In genomic region chr15:99662371-99662770, GRCm38 (mm10) we compare ENCODE assay signal across 24 mouse cellular contexts. TPM values are rescaled to one million over a fixed set of nuclear protein-coding genes. Genes with fewer than 3 reads are reported as not detected.
DNase-seq lines count a peak whose midpoint lies in the region; ATAC-seq and TF ChIP-seq lines count a peak whose summit lies in the region.
"Had no signal": no experiment of that assay in that cellular context is flagged by ENCODE, and none has a peak within 500 bp of the region (broad histone marks: within the 10 kb centered on the region; RNA-seq: fewer than 3 reads in every experiment).

No protein-coding gene starts in this region.

- 48% methylated on average over 7 of the region's 7 CpGs for WGBS in embryonic facial prominence, embryonic 11.5 days
- WGBS in embryonic facial prominence, embryonic 10.5 days, result 51% methylated on average over 7 of the region's 7 CpGs
- 8% methylated on average over 7 of the region's 7 CpGs for WGBS in liver, embryonic 11.5 days
- 54% methylated on average over 7 of the region's 7 CpGs for WGBS in neural tube, embryonic 13.5 days
- 50% methylated on average over 7 of the region's 7 CpGs for WGBS in intestine, embryonic 16.5 days

- H3K9ac ChIP-seq in embryonic facial prominence, embryonic 11.5 days (replicated peaks; ENCODE audit: low read length), result no peak overlapping the region; the same call in 1 of the 2 replicates
- no peak overlapping the region for H3K9ac ChIP-seq in liver, embryonic 11.5 days (ENCODE audit: low read depth, low read length)
- H3K9ac ChIP-seq in neural tube, embryonic 13.5 days, result no peak overlapping the region
- no peak overlapping the region for H3K9ac ChIP-seq in intestine, embryonic 16.5 days (ENCODE audit: low read depth, low read length)
- H3K9ac ChIP-seq: heart, embryonic 15.5 days; hindbrain, embryonic 15.5 days; neural tube, embryonic 12.5 days had no signal

- no peak for ATAC-seq in embryonic facial prominence, embryonic 11.5 days (replicated peaks; ENCODE audit: insufficient number of reproducible peaks, low FRiP score, low TSS enrichment, low read depth)
- no peak for ATAC-seq in liver, embryonic 11.5 days (replicated peaks; ENCODE audit: low FRiP score)
- no peak for ATAC-seq in neural tube, embryonic 13.5 days (ENCODE audit: low read depth)
- no peak for ATAC-seq in intestine, embryonic 16.5 days
- ATAC-seq: forebrain, embryonic 14.5 days; Patski had no signal

- peak; percentile 49 for DNase-seq in embryonic facial prominence, embryonic 11.5 days (ENCODE audit: low spot score)
- DNase-seq in embryonic facial prominence, embryonic 10.5 days (ENCODE audit: low spot score), result no peak
- peak; percentile 48 for DNase-seq in liver
- no peak for DNase-seq in liver, embryonic 11.5 days (ENCODE audit: low spot score)
- DNase-seq in brain, embryonic 14.5 days (ENCODE audit: low read depth), result peak; percentile 62
- no peak for DNase-seq in left cerebral cortex, postnatal 10 days (ENCODE audit: extremely low spot score in 1 of 2, low spot score in 2 of 2)
- DNase-seq: adrenal gland, postnatal 25 days; cerebellum, adult 9-10 months; kidney, adult 18-20 months; kidney, postnatal 10 days; lung, postnatal 14 days; thymus, postnatal 4 days had no signal

- peaks cover 18% of the 10 kb centered on the region for H3K27me3 ChIP-seq in embryonic facial prominence, embryonic 11.5 days (ENCODE audit: control insufficient read depth, insufficient read depth, low read length)
- H3K27me3 ChIP-seq in embryonic facial prominence, embryonic 10.5 days (replicated peaks; ENCODE audit: low read depth, poor library complexity, severe bottlenecking), result peaks cover 75% of the 10 kb centered on the region
- H3K27me3 ChIP-seq in liver, embryonic 11.5 days (replicated peaks; ENCODE audit: control insufficient read depth, insufficient read depth, low read length), result peaks cover 61% of the 10 kb centered on the region
- H3K27me3 ChIP-seq in neural tube, embryonic 13.5 days, result 0 out of 2 replicates have a peak, but pooled peaks cover 7% of the 10 kb centered on the region
- peaks cover 12% of the 10 kb centered on the region for H3K27me3 ChIP-seq in intestine, embryonic 16.5 days (replicated peaks; ENCODE audit: control insufficient read depth, insufficient read depth, low read length)
- H3K27me3 ChIP-seq: hindbrain, embryonic 15.5 days; Patski had no signal

- H3K4me2 ChIP-seq in embryonic facial prominence, embryonic 11.5 days (ENCODE audit: low read depth, low read length), result no peak overlapping the region
- H3K4me2 ChIP-seq in liver, embryonic 11.5 days, result no peak overlapping the region
- H3K4me2 ChIP-seq in neural tube, embryonic 13.5 days, result no peak overlapping the region
- no peak overlapping the region for H3K4me2 ChIP-seq in intestine, embryonic 16.5 days (ENCODE audit: low read depth, low read length)
- H3K4me2 ChIP-seq: heart, embryonic 15.5 days; hindbrain, embryonic 15.5 days; neural tube, embryonic 12.5 days had no signal

- H3K9me3 ChIP-seq in embryonic facial prominence, embryonic 11.5 days (replicated peaks; ENCODE audit: control insufficient read depth, low read length), result no peaks in the 10 kb centered on the region
- no peaks in the 10 kb centered on the region for H3K9me3 ChIP-seq in embryonic facial prominence, embryonic 10.5 days
- H3K9me3 ChIP-seq in liver, embryonic 11.5 days (ENCODE audit: control insufficient read depth, low read length), result no peaks in the 10 kb centered on the region
- H3K9me3 ChIP-seq in neural tube, embryonic 13.5 days, result no peaks in the 10 kb centered on the region
- no peaks in the 10 kb centered on the region for H3K9me3 ChIP-seq in intestine, embryonic 16.5 days (ENCODE audit: control insufficient read depth, low read length)
- H3K9me3 ChIP-seq: heart, embryonic 15.5 days; hindbrain, embryonic 15.5 days; neural tube, embryonic 12.5 days had no signal

- no peak for TF ChIP-seq POLR2A in brain, embryonic 14.5 days (IDR thresholded peaks at IDR 0.05; ENCODE audit: borderline replicate concordance, extremely low read depth, insufficient read depth, insufficient read length, poor library complexity, severe bottlenecking)

- H3K4me3 ChIP-seq in embryonic facial prominence, embryonic 11.5 days (ENCODE audit: low read depth, low read length), result no peak overlapping the region
- no peak overlapping the region for H3K4me3 ChIP-seq in embryonic facial prominence, embryonic 10.5 days
- no peak overlapping the region for H3K4me3 ChIP-seq in liver, embryonic 11.5 days (ENCODE audit: low read depth, low read length)
- no peak overlapping the region for H3K4me3 ChIP-seq in neural tube, embryonic 13.5 days
- no peak overlapping the region for H3K4me3 ChIP-seq in intestine, embryonic 16.5 days (ENCODE audit: low read length)
- H3K4me3 ChIP-seq: heart, embryonic 15.5 days; hindbrain, embryonic 15.5 days; layer of hippocampus, adult 2 months; neural tube, embryonic 12.5 days had no signal

- TF ChIP-seq CTCF in brain, embryonic 14.5 days (IDR thresholded peaks at IDR 0.05; ENCODE audit: borderline replicate concordance, extremely low read depth, insufficient read depth, insufficient read length), result no peak

- no peaks in the 10 kb centered on the region for H3K36me3 ChIP-seq in embryonic facial prominence, embryonic 11.5 days (replicated peaks; ENCODE audit: control insufficient read depth, insufficient read depth, low read depth, low read length)
- H3K36me3 ChIP-seq in embryonic facial prominence, embryonic 10.5 days (replicated peaks), result no peaks in the 10 kb centered on the region
- H3K36me3 ChIP-seq in liver, embryonic 11.5 days (ENCODE audit: control insufficient read depth, insufficient read depth, low read length), result no peaks in the 10 kb centered on the region
- H3K36me3 ChIP-seq in neural tube, embryonic 13.5 days, result no peaks in the 10 kb centered on the region
- H3K36me3 ChIP-seq in intestine, embryonic 16.5 days (ENCODE audit: control insufficient read depth, insufficient read depth, low read length), result no peaks in the 10 kb centered on the region
- H3K36me3 ChIP-seq: heart, embryonic 15.5 days; hindbrain, embryonic 15.5 days; neural tube, embryonic 12.5 days had no signal

- H3K27ac ChIP-seq in embryonic facial prominence, embryonic 11.5 days (replicated peaks; ENCODE audit: low read depth, low read length), result no peak overlapping the region
- H3K27ac ChIP-seq in embryonic facial prominence, embryonic 10.5 days (replicated peaks), result no peak overlapping the region
- no peak overlapping the region for H3K27ac ChIP-seq in liver, embryonic 11.5 days (ENCODE audit: low read depth, low read length)
- peak overlapping the region; percentile 6 for H3K27ac ChIP-seq in neural tube, embryonic 13.5 days (replicated peaks)
- no peak overlapping the region for H3K27ac ChIP-seq in intestine, embryonic 16.5 days (ENCODE audit: low read length)
- H3K27ac ChIP-seq: heart, embryonic 15.5 days; hindbrain, embryonic 15.5 days; layer of hippocampus, adult 2 months; neural tube, embryonic 12.5 days had no signal

- intact Hi-C loops in left cerebral cortex, postnatal 10 days (cut with DNase I), result no loop called here

- peaks cover 7% of the 10 kb centered on the region; the same call in 1 of the 2 replicates for H3K4me1 ChIP-seq in embryonic facial prominence, embryonic 11.5 days (ENCODE audit: control insufficient read depth, insufficient read depth, low read length)
- peaks cover 42% of the 10 kb centered on the region for H3K4me1 ChIP-seq in embryonic facial prominence, embryonic 10.5 days
- H3K4me1 ChIP-seq in liver, embryonic 11.5 days (replicated peaks; ENCODE audit: control insufficient read depth, insufficient read depth, low read length), result peaks cover 31% of the 10 kb centered on the region
- H3K4me1 ChIP-seq in neural tube, embryonic 13.5 days (replicated peaks), result peaks cover 42% of the 10 kb centered on the region
- peaks cover 11% of the 10 kb centered on the region for H3K4me1 ChIP-seq in intestine, embryonic 16.5 days (ENCODE audit: control insufficient read depth, insufficient read depth, low read length)

RNA-seq across cellular contexts. Expression of gene Asic1, which starts 7.8 kb away (rescaled TPM):
- polyA plus RNA-seq in embryonic facial prominence, embryonic 11.5 days (2014; fragmentation: Nextera tagmentation; extraction: Ambion mirVana), result 2.6 and 4.1 TPM in 2 replicates
- 3.2 and 4.9 TPM in 2 replicates for polyA plus RNA-seq in embryonic facial prominence, embryonic 10.5 days (2016; fragmentation: Nextera tagmentation; extraction: Ambion mirVana)
- polyA plus RNA-seq in liver, embryonic 11.5 days (2014; fragmentation: Nextera tagmentation; extraction: Ambion mirVana), result 2.3 TPM in 2 replicates
- polyA plus RNA-seq in brain, embryonic 14.5 days (2012; rRNA removed), result 81.2 and 114 TPM in 2 replicates
- polyA plus RNA-seq in neural tube, embryonic 13.5 days (2015; fragmentation: Nextera tagmentation; extraction: Ambion mirVana), result 76.0 and 77.8 TPM in 2 replicates
- total RNA-seq in left cerebral cortex, postnatal 10 days (2021), result 10 to 100 TPM; 94.8 to 99.2 TPM
- 1.7 and 2.0 TPM in 2 replicates for polyA plus RNA-seq in intestine, embryonic 16.5 days (2015; fragmentation: Nextera tagmentation; extraction: Ambion mirVana)

RNA-seq across cellular contexts. Expression of gene Racgap1, which starts 10.9 kb away (rescaled TPM):
- 147 and 152 TPM in 2 replicates for polyA plus RNA-seq in embryonic facial prominence, embryonic 11.5 days (2014; fragmentation: Nextera tagmentation; extraction: Ambion mirVana)
- polyA plus RNA-seq in embryonic facial prominence, embryonic 10.5 days (2016; fragmentation: Nextera tagmentation; extraction: Ambion mirVana), result 146 TPM in 2 replicates
- 91.2 and 111 TPM in 2 replicates for polyA plus RNA-seq in liver, embryonic 11.5 days (2014; fragmentation: Nextera tagmentation; extraction: Ambion mirVana)
- polyA plus RNA-seq in brain, embryonic 14.5 days (2012; rRNA removed), result 83.0 and 118 TPM in 2 replicates
- polyA plus RNA-seq in neural tube, embryonic 13.5 days (2015; fragmentation: Nextera tagmentation; extraction: Ambion mirVana), result 130 and 133 TPM in 2 replicates
- total RNA-seq in left cerebral cortex, postnatal 10 days (2021), result 10 to 100 TPM; 15.6 to 16.9 TPM
- polyA plus RNA-seq in intestine, embryonic 16.5 days (2015; fragmentation: Nextera tagmentation; extraction: Ambion mirVana), result 97.1 and 104 TPM in 2 replicates

RNA-seq across cellular contexts. Expression of gene Smarcd1, which starts 39.6 kb away (rescaled TPM):
- 66.8 and 81.1 TPM in 2 replicates for polyA plus RNA-seq in embryonic facial prominence, embryonic 11.5 days (2014; fragmentation: Nextera tagmentation; extraction: Ambion mirVana)
- polyA plus RNA-seq in embryonic facial prominence, embryonic 10.5 days (2016; fragmentation: Nextera tagmentation; extraction: Ambion mirVana), result 83.3 and 89.1 TPM in 2 replicates
- polyA plus RNA-seq in liver, embryonic 11.5 days (2014; fragmentation: Nextera tagmentation; extraction: Ambion mirVana), result 26.7 and 28.5 TPM in 2 replicates
- polyA plus RNA-seq in brain, embryonic 14.5 days (2012; rRNA removed), result 201 and 211 TPM in 2 replicates
- polyA plus RNA-seq in neural tube, embryonic 13.5 days (2015; fragmentation: Nextera tagmentation; extraction: Ambion mirVana), result 117 and 134 TPM in 2 replicates
- 100 to 1,000 TPM; 126 to 129 TPM for total RNA-seq in left cerebral cortex, postnatal 10 days (2021)
- 19.3 and 20.9 TPM in 2 replicates for polyA plus RNA-seq in intestine, embryonic 16.5 days (2015; fragmentation: Nextera tagmentation; extraction: Ambion mirVana)

RNA-seq across cellular contexts. Expression of gene Gm17349, which starts 42.9 kb away (rescaled TPM):
- polyA plus RNA-seq in embryonic facial prominence, embryonic 11.5 days (2014; fragmentation: Nextera tagmentation; extraction: Ambion mirVana), result not detected in 2 replicates
- not detected in 2 replicates for polyA plus RNA-seq in embryonic facial prominence, embryonic 10.5 days (2016; fragmentation: Nextera tagmentation; extraction: Ambion mirVana)
- not detected in 2 replicates for polyA plus RNA-seq in liver, embryonic 11.5 days (2014; fragmentation: Nextera tagmentation; extraction: Ambion mirVana)
- 0.86 TPM in 1 of 2 replicates, not detected in the other for polyA plus RNA-seq in brain, embryonic 14.5 days (2012; rRNA removed)
- polyA plus RNA-seq in neural tube, embryonic 13.5 days (2015; fragmentation: Nextera tagmentation; extraction: Ambion mirVana), result not detected in 2 replicates
- 1 to 10 TPM; 1.6 to 4.7 TPM for total RNA-seq in left cerebral cortex, postnatal 10 days (2021)
- polyA plus RNA-seq in intestine, embryonic 16.5 days (2015; fragmentation: Nextera tagmentation; extraction: Ambion mirVana), result not detected in 2 replicates
- total RNA-seq: gastrocnemius, adult 18-20 months had no signal
- polyA plus RNA-seq: forebrain, embryonic 14.5 days; gonadal fat pad, adult 2 months; heart, embryonic 15.5 days; hindbrain, embryonic 15.5 days; limb, embryonic 11.5 days; liver, embryonic 16.5 days; neural tube, embryonic 12.5 days; Patski had no signal

RNA-seq across cellular contexts. Expression of gene Gpd1, which starts 54.9 kb away (rescaled TPM):
- polyA plus RNA-seq in embryonic facial prominence, embryonic 11.5 days (2014; fragmentation: Nextera tagmentation; extraction: Ambion mirVana), result 0.10 and 0.18 TPM in 2 replicates
- 0.42 and 0.55 TPM in 2 replicates for polyA plus RNA-seq in embryonic facial prominence, embryonic 10.5 days (2016; fragmentation: Nextera tagmentation; extraction: Ambion mirVana)
- polyA plus RNA-seq in liver, embryonic 11.5 days (2014; fragmentation: Nextera tagmentation; extraction: Ambion mirVana), result 3.4 and 4.3 TPM in 2 replicates
- polyA plus RNA-seq in brain, embryonic 14.5 days (2012; rRNA removed), result 3.4 and 4.5 TPM in 2 replicates
- 1.6 and 1.8 TPM in 2 replicates for polyA plus RNA-seq in neural tube, embryonic 13.5 days (2015; fragmentation: Nextera tagmentation; extraction: Ambion mirVana)
- total RNA-seq in left cerebral cortex, postnatal 10 days (2021), result 10 to 100 TPM; 13.9 to 16.9 TPM
- polyA plus RNA-seq in intestine, embryonic 16.5 days (2015; fragmentation: Nextera tagmentation; extraction: Ambion mirVana), result 33.0 and 47.4 TPM in 2 replicates

Comparison
In these comparisons a context has a peak if more than half of its experiments do, and no peak if none do; other contexts are left out.
1. DNase-seq: peak in embryonic facial prominence, embryonic 11.5 days (single experiment), liver (single experiment) and brain, embryonic 14.5 days (single experiment); none in embryonic facial prominence, embryonic 10.5 days (single experiment), liver, embryonic 11.5 days (single experiment) and left cerebral cortex, postnatal 10 days (0 of 2).
2. RNA of gene Asic1, which starts 7.8 kb away (polyA plus RNA-seq): 81.2 to 114 TPM in brain, embryonic 14.5 days and 76.0 to 77.8 TPM in neural tube, embryonic 13.5 days; 3.2 to 4.9 TPM in embryonic facial prominence, embryonic 10.5 days, 2.6 to 4.1 TPM in embryonic facial prominence, embryonic 11.5 days, 2.3 TPM in liver, embryonic 11.5 days and 1.7 to 2.0 TPM in intestine, embryonic 16.5 days; every median in the first group is over 10 times any median in the second.